Mouse (Mus musculus) liver, embryonic 11.5 days (tissue): ENCODE measurements at regions not wholly inside any gene's neighbourhood (a gene's known extent, or its start where the extent isn't known, plus 50 kb on each side); places are given as distances from the start of the nearest gene placed in this dataset.

Source experiments
- ATAC-seq: fragments of 200-750 bp; cut with Nextera tagmentation; replicated peaks from 2 replicates; pipeline ENCODE4 v1.8.0; 2017; ENCODE audit warnings: moderate number of reproducible peaks, mild to moderate bottlenecking, moderate TSS enrichment, moderate library complexity; ENCODE audit not compliant: low FRiP score
- DNase-seq: peaks from one replicate; pipeline ENCODE4 v3.0.0-alpha.2; 2017; ENCODE audit warnings: low spot score
- H3K27ac ChIP-seq: fragments of 300-500 bp; sonication (generic); 2 replicates; pipeline ENCODE4 v1.5.1; 2014; ENCODE audit warnings: mild to moderate bottlenecking, low read depth, low read length, control low read depth
- H3K27me3 ChIP-seq: fragments of 300-500 bp; sonication (generic); replicated peaks from 2 replicates; pipeline ENCODE4 v1.6.1; 2014; ENCODE audit warnings: low read length, mixed read lengths; ENCODE audit not compliant: control insufficient read depth, insufficient read depth
- H3K36me3 ChIP-seq: fragments of 300-500 bp; sonication (generic); 2 replicates; pipeline ENCODE4 v1.6.1; 2014; ENCODE audit warnings: mild to moderate bottlenecking, low read length, moderate library complexity, mixed read lengths; ENCODE audit not compliant: control insufficient read depth, insufficient read depth
- H3K4me1 ChIP-seq: fragments of 300-500 bp; sonication (generic); replicated peaks from 2 replicates; pipeline ENCODE4 v1.6.1; 2014; ENCODE audit warnings: low read length, mixed read lengths; ENCODE audit not compliant: control insufficient read depth, insufficient read depth
- H3K4me2 ChIP-seq: fragments of 300-500 bp; sonication (generic); 2 replicates; pipeline ENCODE4 v1.6.1; 2014; ENCODE audit warnings: mild to moderate bottlenecking, control low read depth, moderate library complexity
- H3K4me3 ChIP-seq: fragments of 300-500 bp; sonication (generic); 2 replicates; pipeline ENCODE4 v1.5.1; 2014; ENCODE audit warnings: low read depth, low read length, control low read depth
- H3K9ac ChIP-seq: fragments of 300-500 bp; sonication (generic); 2 replicates; pipeline ENCODE4 v1.6.1; 2014; ENCODE audit warnings: low read depth, low read length, control low read depth
- H3K9me3 ChIP-seq: fragments of 300-500 bp; sonication (generic); 2 replicates; pipeline ENCODE4 v1.6.1; 2016; ENCODE audit warnings: low read length, inconsistent platforms, mixed read lengths; ENCODE audit not compliant: control insufficient read depth
- WGBS: fragments of 180-500 bp; shearing (Covaris S2); extraction: QIAGEN DNeasy Blood & Tissue Kit; methylation state at CpG from one replicate; pipeline ENCODE4 v1.1.7; 2014; 5-methylcytosine and 5-hydroxymethylcytosine counted together

GRCm38 (mm10) chr15:57644331-57644953 is 167.0 kb upstream of the Slc22a22 start:
- DNase-seq = no peak
- 58% methylated on average over 11 of the region's 11 CpGs for WGBS
- ATAC-seq = no peak

GRCm38 (mm10) chr15:57639115-57639514 is 161.7 kb upstream of the Slc22a22 start:
- Histone ChIP-seq H3K9me3 (no peaks in the 10 kb centered on the region), H3K27ac (no peak overlapping the region), H3K4me3 (no peak overlapping the region), H3K36me3 (no peaks in the 10 kb centered on the region), H3K9ac (no peak overlapping the region), H3K4me2 (no peak overlapping the region), H3K27me3 (no peaks in the 10 kb centered on the region), H3K4me1 (no peaks in the 10 kb centered on the region)
- WGBS = 62% methylated on average over 7 of the region's 7 CpGs
- no peak for ATAC-seq
- DNase-seq = no peak

More at GRCm38 (mm10) chr15:57644331-57644953, 167.0 kb upstream of the Slc22a22 start:
- no peaks in the 10 kb centered on the region for H3K9me3 ChIP-seq
- no peaks in the 10 kb centered on the region for H3K27me3 ChIP-seq
- no peak overlapping the region for H3K4me3 ChIP-seq
- H3K27ac ChIP-seq = no peak overlapping the region
- no peaks in the 10 kb centered on the region for H3K4me1 ChIP-seq
- H3K9ac ChIP-seq = no peak overlapping the region
- no peaks in the 10 kb centered on the region for H3K36me3 ChIP-seq
- H3K4me2 ChIP-seq = no peak overlapping the region

GRCm38 (mm10) chr15:57633067-57633466 is 155.6 kb upstream of the Slc22a22 start:
- ATAC-seq (no peak), DNase-seq (no peak)
- Histone ChIP-seq H3K4me1 (no peaks in the 10 kb centered on the region), H3K36me3 (no peaks in the 10 kb centered on the region), H3K9me3 (no peaks in the 10 kb centered on the region), H3K27me3 (no peaks in the 10 kb centered on the region), H3K4me2 (no peak overlapping the region), H3K4me3 (no peak overlapping the region), H3K27ac (no peak overlapping the region), H3K9ac (no peak overlapping the region)
- 82% methylated on average over 3 of the region's 3 CpGs for WGBS

- WGBS = 81% methylated on average over 8 of the region's 8 CpGs
- H3K27me3 ChIP-seq = no peaks in the 10 kb centered on the region
- H3K9ac ChIP-seq = no peak overlapping the region
- no peak for ATAC-seq
- H3K4me1 ChIP-seq = no peaks in the 10 kb centered on the region
- DNase-seq = no peak
- H3K36me3 ChIP-seq = no peaks in the 10 kb centered on the region
- H3K27ac ChIP-seq = no peak overlapping the region
- H3K9me3 ChIP-seq = no peaks in the 10 kb centered on the region
- H3K4me2 ChIP-seq = no peak overlapping the region
- H3K4me3 ChIP-seq = no peak overlapping the region
These were observed 155.1 kb upstream of the Slc22a22 start for GRCm38 (mm10) chr15:57632537-57632936.

- WGBS = 83% methylated on average over 6 of the region's 6 CpGs
- H3K36me3 ChIP-seq = no peaks in the 10 kb centered on the region
- H3K4me1 ChIP-seq = no peaks in the 10 kb centered on the region
These were observed 141.0 kb upstream of the Slc22a22 start for GRCm38 (mm10) chr15:57618466-57618865.

GRCm38 (mm10) chr15:57616880-57617391 is 139.5 kb upstream of the Slc22a22 start:
- Histone ChIP-seq H3K4me2 (no peak overlapping the region), H3K36me3 (no peaks in the 10 kb centered on the region), H3K27ac (no peak overlapping the region), H3K4me1 (no peaks in the 10 kb centered on the region), H3K9ac (no peak overlapping the region), H3K27me3 (no peaks in the 10 kb centered on the region), H3K9me3 (no peaks in the 10 kb centered on the region), H3K4me3 (no peak overlapping the region)
- WGBS = 59% methylated on average over 11 of the region's 11 CpGs
- no peak for ATAC-seq
- no peak for DNase-seq

More at GRCm38 (mm10) chr15:57618466-57618865, 141.0 kb upstream of the Slc22a22 start:
- Histone ChIP-seq H3K27ac (no peak overlapping the region), H3K9ac (no peak overlapping the region), H3K27me3 (no peaks in the 10 kb centered on the region), H3K4me3 (no peak overlapping the region), H3K4me2 (no peak overlapping the region), H3K9me3 (no peaks in the 10 kb centered on the region)
- DNase-seq (no peak), ATAC-seq (no peak)

GRCm38 (mm10) chr15:57610006-57610405 is 132.6 kb upstream of the Slc22a22 start:
- H3K36me3 ChIP-seq = no peaks in the 10 kb centered on the region
- H3K4me3 ChIP-seq = no peak overlapping the region
- no peak overlapping the region for H3K27ac ChIP-seq
- no peak for ATAC-seq
- 80% methylated on average over 2 of the region's 2 CpGs for WGBS
- no peak overlapping the region for H3K9ac ChIP-seq
- no peaks in the 10 kb centered on the region for H3K4me1 ChIP-seq
- DNase-seq = no peak
- no peaks in the 10 kb centered on the region for H3K27me3 ChIP-seq
- H3K9me3 ChIP-seq = no peaks in the 10 kb centered on the region
- no peak overlapping the region for H3K4me2 ChIP-seq

GRCm38 (mm10) chr15:57608519-57608918 is 131.1 kb upstream of the Slc22a22 start:
- Histone ChIP-seq H3K4me2 (no peak overlapping the region), H3K36me3 (no peaks in the 10 kb centered on the region), H3K4me1 (no peaks in the 10 kb centered on the region), H3K4me3 (no peak overlapping the region), H3K27me3 (no peaks in the 10 kb centered on the region), H3K9me3 (no peaks in the 10 kb centered on the region), H3K9ac (no peak overlapping the region), H3K27ac (no peak overlapping the region)
- ATAC-seq (no peak), DNase-seq (no peak)
- 88% methylated on average over 3 of the region's 3 CpGs for WGBS

- ATAC-seq = no peak
- no peaks in the 10 kb centered on the region for H3K36me3 ChIP-seq
- 20% methylated on average over 6 of the region's 6 CpGs for WGBS
These were observed 123.1 kb upstream of the Slc22a22 start for GRCm38 (mm10) chr15:57600562-57600961.

More at GRCm38 (mm10) chr15:57600562-57600961, 123.1 kb upstream of the Slc22a22 start:
- H3K9ac ChIP-seq = no peak overlapping the region
- H3K4me1 ChIP-seq = no peaks in the 10 kb centered on the region
- no peak overlapping the region for H3K4me2 ChIP-seq
- H3K4me3 ChIP-seq = no peak overlapping the region
- DNase-seq = peak; percentile 36
- H3K9me3 ChIP-seq = no peaks in the 10 kb centered on the region
- H3K27me3 ChIP-seq = no peaks in the 10 kb centered on the region
- H3K27ac ChIP-seq = no peak overlapping the region
